Mouse (Mus musculus) embryo, embryonic 9.5 days (tissue): ENCODE results near the gene Mosmo.

ENCODE experiments used
- DNase-seq: peaks from one replicate; pipeline ENCODE4 v3.0.0-alpha.2; 2017; ENCODE audit errors: extremely low spot score

Gene Mosmo

GRCm38 (mm10) chr7:120677001-120677643 lies at the start of gene Mosmo:
Mosmo (plus strand) TSS chr7:120677618.
- DNase-seq: peak; percentile 86

GRCm38 (mm10) chr7:120632518-120632917 lies 44.9 kb upstream of the Mosmo start:
- no peak for DNase-seq

GRCm38 (mm10) chr7:120634301-120634700 lies 43.1 kb upstream of the Mosmo start:
- DNase-seq: no peak

- DNase-seq: peak; percentile 91
Measured at GRCm38 (mm10) chr7:120634711-120635361, 42.6 kb upstream of the Mosmo start, which contains the start of gene Uqcrc2. Uqcrc2 (plus strand) TSS chr7:120635176.

GRCm38 (mm10) chr7:120635362-120635781 lies 42.0 kb upstream of the Mosmo start:
- no peak for DNase-seq

GRCm38 (mm10) chr7:120635821-120636220 lies 41.6 kb upstream of the Mosmo start:
- peak; percentile 15 for DNase-seq

- DNase-seq: no peak
Measured at GRCm38 (mm10) chr7:120643217-120643616, 34.2 kb upstream of the Mosmo start.

- no peak for DNase-seq
Measured at GRCm38 (mm10) chr7:120647849-120648248, 29.6 kb upstream of the Mosmo start.

GRCm38 (mm10) chr7:120662079-120662478 lies 15.3 kb upstream of the Mosmo start:
- DNase-seq: no peak

- DNase-seq: peak; percentile 74
Measured at GRCm38 (mm10) chr7:120670153-120670875, 7.1 kb upstream of the Mosmo start, which contains the start of gene Pdzd9. Pdzd9 (minus strand) TSS chr7:120670343.

GRCm38 (mm10) chr7:120671271-120671670 lies 6.1 kb upstream of the Mosmo start:
- no peak for DNase-seq

- peak; percentile 50 for DNase-seq
Measured at GRCm38 (mm10) chr7:120677764-120678531, 530 bp downstream of the Mosmo start.

GRCm38 (mm10) chr7:120679023-120679422 lies 1.6 kb downstream of the Mosmo start:
- no peak for DNase-seq

GRCm38 (mm10) chr7:120682002-120682401 lies 4.6 kb downstream of the Mosmo start:
- DNase-seq: no peak

- no peak for DNase-seq
Measured at GRCm38 (mm10) chr7:120684731-120685161, 7.3 kb downstream of the Mosmo start.

GRCm38 (mm10) chr7:120685227-120685626 lies 7.8 kb downstream of the Mosmo start:
- no peak for DNase-seq

GRCm38 (mm10) chr7:120690634-120691033 lies 13.2 kb downstream of the Mosmo start:
- no peak for DNase-seq

GRCm38 (mm10) chr7:120693831-120694375 lies 16.5 kb downstream of the Mosmo start:
- no peak for DNase-seq

GRCm38 (mm10) chr7:120695196-120695595 lies 17.8 kb downstream of the Mosmo start:
- DNase-seq: no peak

- no peak for DNase-seq
Measured at GRCm38 (mm10) chr7:120695641-120696040, 18.2 kb downstream of the Mosmo start.

GRCm38 (mm10) chr7:120696331-120696730 lies 18.9 kb downstream of the Mosmo start:
- no peak for DNase-seq
